Mouse (Mus musculus): ENCODE measurements around the gene Gfpt1. TPM values are rescaled to one million over a fixed set of nuclear protein-coding genes. Genes with fewer than 3 reads are reported as not detected.
A peak's percentile ranks its signal among the peaks of the same experiment; 100 is the strongest.

Gene Gfpt1
- 31.9 and 32.8 TPM in 2 replicates for polyA plus RNA-seq (2014; fragmentation: Nextera tagmentation; extraction: Ambion mirVana)

DNA sequence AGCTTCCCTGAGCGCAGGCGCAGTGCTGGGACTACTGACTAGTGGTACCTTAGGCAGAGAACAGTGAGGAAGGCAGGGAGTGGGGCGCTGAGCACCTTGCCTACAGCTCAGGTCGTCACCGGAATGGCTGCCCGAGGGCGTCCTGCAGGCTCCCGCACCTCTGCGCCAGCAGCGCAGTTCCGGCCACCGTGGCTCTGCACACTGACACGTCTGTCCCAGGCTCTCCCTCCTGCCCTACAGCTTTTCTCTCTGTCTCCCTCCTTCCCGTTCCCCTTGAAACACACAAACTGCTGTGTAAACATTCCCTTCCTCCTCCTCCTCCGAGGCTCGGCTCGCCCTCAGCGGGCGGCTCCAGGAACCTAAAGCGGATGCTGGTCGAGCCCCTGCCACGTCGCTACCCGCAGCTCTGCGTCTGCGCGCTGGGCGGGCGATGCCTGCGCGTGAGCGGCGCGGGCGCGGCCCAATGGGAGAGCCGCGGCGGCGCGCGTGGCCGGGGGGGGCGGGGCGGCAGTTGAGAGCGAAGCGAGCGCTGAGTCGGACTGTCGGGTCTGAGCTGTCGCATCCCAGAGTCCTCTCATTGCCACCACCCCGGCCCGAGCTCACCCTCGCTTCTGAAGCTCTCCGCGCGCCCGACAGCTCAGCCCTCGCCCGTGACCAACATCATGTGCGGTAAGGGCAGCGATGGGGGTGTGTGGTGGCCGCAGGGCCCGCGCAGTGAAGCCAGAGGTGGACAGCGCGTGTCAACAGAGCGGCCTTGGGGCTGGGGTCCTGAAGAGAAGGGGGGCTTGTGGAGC, at the start of gene Gfpt1:
Gene Gfpt1 (plus strand): TSS at position 510 of the 794 bp plus-strand sequence.
- peak; percentile 96 for ATAC-seq (ENCODE audit: insufficient number of reproducible peaks, insufficient read depth, low FRiP score, low read depth)
- peak within 1 kb of the TSS; percentile 100 for H3K27ac ChIP-seq (ENCODE audit: low read length)
- WGBS, result under 1% methylated on average over 68 of the region's 68 CpGs
- no peaks in the 10 kb centered on the region for H3K27me3 ChIP-seq (ENCODE audit: control insufficient read depth, insufficient read depth, low read length)
- peak within 1 kb of the TSS; percentile 89 for H3K9ac ChIP-seq (replicated peaks; ENCODE audit: low read depth, low read length)
- peaks cover 8% of the 10 kb centered on the region for H3K4me1 ChIP-seq (ENCODE audit: control insufficient read depth, insufficient read depth, low read length)
- no peaks in the 10 kb centered on the region; the same call in 1 of the 2 replicates for H3K36me3 ChIP-seq (ENCODE audit: control insufficient read depth, insufficient read depth, low read length)
- H3K4me3 ChIP-seq (ENCODE audit: low read depth, low read length), result peak within 1 kb of the TSS; percentile 85
- peak within 1 kb of the TSS; percentile 73 for H3K4me2 ChIP-seq (replicated peaks; ENCODE audit: low read depth, low read length)
- H3K9me3 ChIP-seq (ENCODE audit: control insufficient read depth, low read depth, low read length), result no peaks in the 10 kb centered on the region

DNA sequence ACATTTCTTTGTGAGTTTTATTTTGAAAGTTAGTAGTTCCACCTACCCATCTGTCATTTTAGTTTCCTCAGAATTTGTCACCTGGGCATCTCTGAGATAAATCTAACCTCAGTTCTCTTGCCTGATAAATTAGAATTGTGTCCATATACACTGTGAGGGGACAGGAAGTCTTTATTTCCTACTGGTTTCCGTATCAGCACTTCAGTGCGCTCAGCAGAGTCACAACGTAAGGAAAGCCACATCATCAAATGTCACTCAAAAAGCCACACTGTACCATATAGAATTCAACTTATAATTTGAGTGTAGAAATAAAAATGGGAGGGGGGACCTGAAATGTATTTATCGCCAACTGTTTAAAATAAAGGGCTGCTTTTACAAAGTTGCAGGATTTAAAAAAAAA, 48.4 kb upstream of the Gfpt1 start:
- Histone ChIP-seq H3K36me3 (ENCODE audit: control insufficient read depth, insufficient read depth, low read length) (peaks cover 22% of the 10 kb centered on the region), H3K27me3 (ENCODE audit: control insufficient read depth, insufficient read depth, low read length) (no peaks in the 10 kb centered on the region), H3K27ac (ENCODE audit: low read length) (no peak overlapping the region), H3K4me2 (replicated peaks; ENCODE audit: low read depth, low read length) (no peak overlapping the region), H3K4me1 (ENCODE audit: control insufficient read depth, insufficient read depth, low read length) (no peaks in the 10 kb centered on the region), H3K9me3 (ENCODE audit: control insufficient read depth, low read depth, low read length) (no peaks in the 10 kb centered on the region), H3K4me3 (ENCODE audit: low read depth, low read length) (no peak overlapping the region), H3K9ac (replicated peaks; ENCODE audit: low read depth, low read length) (no peak overlapping the region)
- ATAC-seq (ENCODE audit: insufficient number of reproducible peaks, insufficient read depth, low FRiP score, low read depth), result no peak
- WGBS, result 86% methylated on average over 4 of the region's 4 CpGs

DNA sequence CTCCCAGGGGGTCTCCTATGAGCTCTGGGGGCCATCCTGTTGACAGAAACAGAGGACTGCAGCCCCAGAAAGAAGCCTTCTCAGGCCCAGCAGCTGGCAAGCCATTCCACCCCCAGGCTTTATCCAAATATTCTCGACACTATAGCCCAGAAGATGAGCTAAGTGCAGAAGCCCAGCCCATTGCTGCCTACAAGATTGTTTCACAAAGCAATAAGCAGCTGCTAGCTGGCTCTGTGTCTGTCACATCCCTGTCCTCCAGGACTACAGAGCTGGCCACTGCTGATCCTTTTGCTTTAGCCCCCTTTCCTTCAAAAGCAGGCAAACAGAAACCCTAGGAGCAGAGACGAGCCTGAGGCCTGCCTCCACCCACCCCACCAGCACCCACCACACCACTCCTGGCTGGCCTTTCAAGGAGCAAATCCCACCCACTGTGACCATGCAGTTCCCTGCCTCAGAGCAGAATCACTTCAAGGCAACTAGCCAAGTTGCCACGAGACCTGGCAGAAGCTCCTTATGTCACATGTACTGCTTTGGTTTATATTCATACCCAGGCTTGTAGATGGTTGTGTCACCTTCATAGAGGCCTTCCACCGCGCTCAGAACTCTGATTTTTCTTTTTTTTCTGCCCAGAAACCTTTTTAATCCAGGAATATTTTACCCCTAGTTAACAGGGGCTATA, 45.9 kb upstream of the Gfpt1 start:
- Histone ChIP-seq H3K4me2 (replicated peaks; ENCODE audit: low read depth, low read length) (no peak overlapping the region), H3K27me3 (ENCODE audit: control insufficient read depth, insufficient read depth, low read length) (no peaks in the 10 kb centered on the region), H3K9me3 (ENCODE audit: control insufficient read depth, low read depth, low read length) (no peaks in the 10 kb centered on the region), H3K36me3 (ENCODE audit: control insufficient read depth, insufficient read depth, low read length) (peaks cover 22% of the 10 kb centered on the region), H3K27ac (ENCODE audit: low read length) (no peak overlapping the region), H3K9ac (replicated peaks; ENCODE audit: low read depth, low read length) (no peak overlapping the region), H3K4me3 (ENCODE audit: low read depth, low read length) (no peak overlapping the region), H3K4me1 (ENCODE audit: control insufficient read depth, insufficient read depth, low read length) (no peaks in the 10 kb centered on the region)
- ATAC-seq (ENCODE audit: insufficient number of reproducible peaks, insufficient read depth, low FRiP score, low read depth), result no peak
- 76% methylated on average over 5 of the region's 5 CpGs for WGBS

- 90% methylated on average over 6 of the region's 6 CpGs for WGBS
- H3K4me1 ChIP-seq (ENCODE audit: control insufficient read depth, insufficient read depth, low read length), result no peaks in the 10 kb centered on the region
- H3K27me3 ChIP-seq (ENCODE audit: control insufficient read depth, insufficient read depth, low read length), result no peaks in the 10 kb centered on the region
- H3K9ac ChIP-seq (replicated peaks; ENCODE audit: low read depth, low read length), result no peak overlapping the region
- no peaks in the 10 kb centered on the region for H3K9me3 ChIP-seq (ENCODE audit: control insufficient read depth, low read depth, low read length)
- H3K36me3 ChIP-seq (ENCODE audit: control insufficient read depth, insufficient read depth, low read length), result peaks cover 22% of the 10 kb centered on the region
- no peak overlapping the region for H3K4me3 ChIP-seq (ENCODE audit: low read depth, low read length)
- ATAC-seq (ENCODE audit: insufficient number of reproducible peaks, insufficient read depth, low FRiP score, low read depth), result no peak
- H3K27ac ChIP-seq (ENCODE audit: low read length), result no peak overlapping the region
- no peak overlapping the region for H3K4me2 ChIP-seq (replicated peaks; ENCODE audit: low read depth, low read length)
Measured at GRCm38 (mm10) chr6:86997360-86997759, 45.3 kb upstream of the Gfpt1 start.

DNA sequence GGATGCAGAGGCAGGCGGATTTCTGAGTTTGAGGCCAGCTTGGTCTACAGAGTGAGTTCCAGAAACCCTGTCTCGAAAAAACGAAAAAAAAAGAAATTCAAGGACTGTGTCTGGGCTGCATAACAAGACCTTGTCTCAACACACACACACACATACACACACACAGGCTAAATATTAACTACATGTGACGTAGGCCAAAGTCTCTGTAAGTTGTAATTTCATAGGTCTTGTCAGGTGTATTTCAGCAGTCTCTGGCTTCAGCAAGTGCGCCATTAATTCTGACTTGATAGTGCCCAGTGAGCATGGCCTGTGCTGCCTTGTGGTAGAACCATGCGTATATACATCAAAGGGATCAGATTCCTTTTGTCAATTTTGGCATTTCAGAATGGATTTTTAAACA, 40.7 kb upstream of the Gfpt1 start:
- H3K9me3 ChIP-seq (ENCODE audit: control insufficient read depth, low read depth, low read length), result no peaks in the 10 kb centered on the region
- no peak for ATAC-seq (ENCODE audit: insufficient number of reproducible peaks, insufficient read depth, low FRiP score, low read depth)
- no peak overlapping the region for H3K4me3 ChIP-seq (ENCODE audit: low read depth, low read length)
- H3K36me3 ChIP-seq (ENCODE audit: control insufficient read depth, insufficient read depth, low read length), result peaks cover 11% of the 10 kb centered on the region; the same call in 1 of the 2 replicates
- H3K9ac ChIP-seq (replicated peaks; ENCODE audit: low read depth, low read length), result no peak overlapping the region
- no peak overlapping the region for H3K4me2 ChIP-seq (replicated peaks; ENCODE audit: low read depth, low read length)
- H3K27ac ChIP-seq (ENCODE audit: low read length), result no peak overlapping the region
- no peaks in the 10 kb centered on the region for H3K4me1 ChIP-seq (ENCODE audit: control insufficient read depth, insufficient read depth, low read length)
- no peaks in the 10 kb centered on the region for H3K27me3 ChIP-seq (ENCODE audit: control insufficient read depth, insufficient read depth, low read length)
- WGBS, result 87% methylated on average over 6 of the region's 6 CpGs

- H3K36me3 ChIP-seq (ENCODE audit: control insufficient read depth, insufficient read depth, low read length), result peaks cover 8% of the 10 kb centered on the region; the same call in 1 of the 2 replicates
- H3K4me1 ChIP-seq (ENCODE audit: control insufficient read depth, insufficient read depth, low read length), result no peaks in the 10 kb centered on the region
- H3K27ac ChIP-seq (ENCODE audit: low read length), result no peak overlapping the region
- H3K9ac ChIP-seq (replicated peaks; ENCODE audit: low read depth, low read length), result no peak overlapping the region
- no peak overlapping the region for H3K4me3 ChIP-seq (ENCODE audit: low read depth, low read length)
- 48% methylated on average over 8 of the region's 8 CpGs for WGBS
- ATAC-seq (ENCODE audit: insufficient number of reproducible peaks, insufficient read depth, low FRiP score, low read depth), result peak; percentile 42; the same call in 1 of the 2 replicates
- H3K9me3 ChIP-seq (ENCODE audit: control insufficient read depth, low read depth, low read length), result no peaks in the 10 kb centered on the region
- H3K4me2 ChIP-seq (replicated peaks; ENCODE audit: low read depth, low read length), result no peak overlapping the region
- H3K27me3 ChIP-seq (ENCODE audit: control insufficient read depth, insufficient read depth, low read length), result no peaks in the 10 kb centered on the region
Measured at GRCm38 (mm10) chr6:87002521-87003055, 40.1 kb upstream of the Gfpt1 start.

DNA sequence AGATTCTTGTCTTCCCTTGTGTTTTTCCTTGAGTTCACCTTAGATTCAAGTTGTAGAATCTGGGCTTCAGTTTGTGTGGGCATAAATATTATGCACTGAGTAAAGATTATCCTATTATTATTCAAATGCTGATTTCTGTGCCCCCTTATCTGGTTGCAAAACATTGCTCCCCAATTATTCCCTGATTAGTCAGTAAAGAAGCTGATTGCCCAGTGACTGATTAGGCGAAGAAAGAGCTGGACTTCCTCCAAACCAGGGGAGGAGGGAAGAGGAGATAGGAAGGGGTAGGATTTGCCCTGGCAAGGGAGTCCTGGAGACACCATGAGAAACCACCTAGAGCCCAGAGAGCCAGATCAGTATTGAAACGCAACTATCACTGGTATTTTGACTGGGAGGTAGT, 38.5 kb upstream of the Gfpt1 start:
- 78% methylated on average over 2 of the region's 2 CpGs for WGBS
- Histone ChIP-seq H3K27me3 (ENCODE audit: control insufficient read depth, insufficient read depth, low read length) (no peaks in the 10 kb centered on the region), H3K9me3 (ENCODE audit: control insufficient read depth, low read depth, low read length) (no peaks in the 10 kb centered on the region), H3K27ac (ENCODE audit: low read length) (no peak overlapping the region), H3K4me2 (replicated peaks; ENCODE audit: low read depth, low read length) (no peak overlapping the region), H3K36me3 (ENCODE audit: control insufficient read depth, insufficient read depth, low read length) (no peaks in the 10 kb centered on the region), H3K4me1 (ENCODE audit: control insufficient read depth, insufficient read depth, low read length) (no peaks in the 10 kb centered on the region; the same call in 1 of the 2 replicates), H3K9ac (replicated peaks; ENCODE audit: low read depth, low read length) (no peak overlapping the region), H3K4me3 (ENCODE audit: low read depth, low read length) (no peak overlapping the region)
- ATAC-seq (ENCODE audit: insufficient number of reproducible peaks, insufficient read depth, low FRiP score, low read depth), result no peak

DNA sequence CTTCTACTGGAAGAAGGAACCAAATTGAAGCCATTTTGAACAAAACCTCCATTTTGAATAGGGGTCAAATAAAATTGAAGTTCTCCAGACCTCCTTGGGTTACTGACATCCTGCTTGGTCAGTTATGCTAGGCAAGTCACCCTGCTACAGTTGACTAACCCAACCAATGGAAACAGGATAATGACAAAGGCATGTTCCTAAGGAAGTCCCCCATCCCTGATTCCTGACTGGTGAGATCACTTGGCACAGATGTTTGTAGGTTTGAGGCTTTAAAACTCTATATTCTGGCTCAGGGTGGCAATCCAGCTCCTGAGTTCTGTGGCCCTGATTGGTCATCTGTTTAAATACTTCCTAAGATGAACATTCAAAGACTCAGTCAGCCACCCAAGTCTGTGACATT, 37.1 kb upstream of the Gfpt1 start:
- H3K9me3 ChIP-seq (ENCODE audit: control insufficient read depth, low read depth, low read length), result no peaks in the 10 kb centered on the region
- H3K4me2 ChIP-seq (replicated peaks; ENCODE audit: low read depth, low read length), result no peak overlapping the region
- no peaks in the 10 kb centered on the region for H3K27me3 ChIP-seq (ENCODE audit: control insufficient read depth, insufficient read depth, low read length)
- H3K27ac ChIP-seq (ENCODE audit: low read length), result no peak overlapping the region
- H3K9ac ChIP-seq (replicated peaks; ENCODE audit: low read depth, low read length), result no peak overlapping the region
- no peaks in the 10 kb centered on the region for H3K36me3 ChIP-seq (ENCODE audit: control insufficient read depth, insufficient read depth, low read length)
- ATAC-seq (ENCODE audit: insufficient number of reproducible peaks, insufficient read depth, low FRiP score, low read depth), result no peak
- peaks cover 4% of the 10 kb centered on the region; the same call in 1 of the 2 replicates for H3K4me1 ChIP-seq (ENCODE audit: control insufficient read depth, insufficient read depth, low read length)
- no peak overlapping the region for H3K4me3 ChIP-seq (ENCODE audit: low read depth, low read length)

Data from stomach, embryonic 14.5 days (tissue).